Mouse (Mus musculus) neutrophil, adult 59 days (primary cell): ENCODE results near the gene 9330182L06Rik. TPM values are rescaled to one million over a fixed set of nuclear protein-coding genes. Genes with fewer than 3 reads are reported as not detected.

Experiments used
- total RNA-seq, 2 experiments: library from RNA; stranded (reverse); gene quantifications; 1 replicate in 1 of 2; 2 replicates in 1 of 2; pipeline ENCODE4 v1.2.4; 2023

Gene 9330182L06Rik
- total RNA-seq = under 1 TPM; 0.15 to 0.24 TPM

GRCm38 (mm10) chr5:9265586-9266279, at the start of gene 9330182L06Rik:
Gene 9330182L06Rik (plus strand): TSS chr5:9266118.

Other genes starting within 250 kb of the 9330182L06Rik start
- 10 to 100 TPM; 26.2 to 26.4 TPM for gene Tmem243, start 165.4 kb upstream of the 9330182L06Rik start, total RNA-seq
- gene Dmtf1, start 104.3 kb upstream of the 9330182L06Rik start, total RNA-seq = 10 to 100 TPM; 35.4 to 38.4 TPM